Mouse (Mus musculus): ENCODE data around the gene Baiap2l1.

GRCm38 (mm10) chr5:144231410-144231809, 126.5 kb downstream of the Baiap2l1 start:
- TF ChIP-seq CTCF (IDR thresholded peaks at IDR 0.05; ENCODE audit: low read depth, low read length) = no peak; the same call in 1 of the 2 replicates
- TF ChIP-seq GATA1 (IDR thresholded peaks at IDR 0.05; ENCODE audit: borderline replicate concordance, low read length) = no peak
- TF ChIP-seq POLR2AphosphoS5 (IDR thresholded peaks at IDR 0.05; ENCODE audit: insufficient replicate concordance, low read depth, low read length) = no peak
- TF ChIP-seq TAL1 (conservative IDR thresholded peaks at IDR 0.05; ENCODE audit: low read depth, low read length) = no peak
